Mouse (Mus musculus): ENCODE results near the gene Atxn7l3. TPM values are rescaled to one million over a fixed set of nuclear protein-coding genes. Genes with fewer than 3 reads are reported as not detected.

Gene Atxn7l3
- polyA plus RNA-seq, 1 experiment from 2014 or later: 14.7 TPM

DNA sequence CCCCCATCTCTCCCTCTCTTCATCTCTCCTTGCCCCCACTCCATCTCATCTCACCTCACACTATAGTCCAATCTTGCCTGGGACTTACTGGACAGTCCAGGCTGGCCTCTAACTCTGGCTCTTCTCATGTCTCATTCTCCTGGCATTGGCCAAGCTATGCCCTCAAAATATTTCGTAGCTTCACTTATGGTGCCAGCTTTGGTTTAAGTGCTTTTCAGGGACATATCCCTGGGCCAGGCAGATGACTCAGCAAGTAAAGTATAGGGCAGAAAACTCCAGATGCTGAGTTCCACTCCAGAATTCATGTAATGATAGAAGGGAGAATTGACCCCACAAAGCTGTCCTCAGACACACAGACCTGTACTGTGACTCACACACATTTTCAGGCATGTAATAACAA lies 39.8 kb upstream of the Atxn7l3 start:
- Histone ChIP-seq H3K27me3 (replicated peaks; ENCODE audit: control insufficient read depth, insufficient read depth, low read length) (peaks cover 4% of the 10 kb centered on the region; the same call in 1 of the 2 replicates), H3K9ac (ENCODE audit: low read depth, low read length) (no peak overlapping the region)
- 60% methylated on average over 1 of the region's 1 CpGs for WGBS

DNA sequence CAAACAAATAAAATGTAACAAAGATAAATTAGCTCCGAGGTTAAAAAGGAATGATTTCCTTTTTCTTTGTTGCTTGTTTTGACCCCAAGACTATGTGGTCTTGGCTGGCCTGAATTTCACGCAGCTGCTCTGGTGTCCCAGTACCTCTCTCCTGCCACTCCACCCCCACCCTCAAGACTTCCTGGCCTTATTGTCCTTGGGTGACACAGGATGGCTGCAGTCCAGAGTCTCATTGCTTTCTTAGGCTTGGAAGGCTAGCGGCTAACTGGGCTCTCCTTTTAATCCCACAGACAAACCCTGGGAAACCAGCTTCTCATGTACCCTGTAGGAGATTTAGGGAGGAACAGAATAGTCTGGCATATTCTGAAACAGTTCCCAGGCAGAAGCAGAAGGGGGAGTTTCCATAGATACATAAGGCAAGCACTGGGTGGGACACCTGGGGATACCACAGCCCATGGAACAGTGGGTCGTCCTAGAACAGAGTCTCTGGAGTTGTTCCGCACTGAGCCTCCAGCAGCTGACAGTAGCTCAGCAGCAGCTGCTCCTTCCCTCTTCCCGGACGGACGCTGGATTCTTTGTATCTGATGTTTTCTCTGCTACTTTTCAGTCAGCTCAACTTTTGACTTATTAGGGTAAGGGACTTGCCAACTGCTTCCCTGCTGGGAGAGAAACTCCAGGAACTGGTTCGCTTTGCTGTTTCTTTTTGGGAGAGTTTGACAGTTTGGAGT lies 38.7 kb upstream of the Atxn7l3 start:
- Histone ChIP-seq H3K27me3 (replicated peaks; ENCODE audit: control insufficient read depth, insufficient read depth, low read length) (peaks cover 4% of the 10 kb centered on the region; the same call in 1 of the 2 replicates), H3K27ac (ENCODE audit: low read depth, low read length) (no peak overlapping the region), H3K4me3 (ENCODE audit: low read depth, low read length) (no peak overlapping the region), H3K4me2 (no peak overlapping the region), H3K9me3 (ENCODE audit: control insufficient read depth, low read length) (no peaks in the 10 kb centered on the region), H3K36me3 (ENCODE audit: control insufficient read depth, insufficient read depth, low read length) (no peaks in the 10 kb centered on the region), H3K9ac (ENCODE audit: low read depth, low read length) (no peak overlapping the region), H3K4me1 (replicated peaks; ENCODE audit: control insufficient read depth, insufficient read depth, low read length) (no peaks in the 10 kb centered on the region)
- no peak for DNase-seq (ENCODE audit: low spot score)
- WGBS: 45% methylated on average over 9 of the region's 9 CpGs
- ATAC-seq (replicated peaks; ENCODE audit: low FRiP score): no peak

More for the DNA sequence above, 39.8 kb upstream of the Atxn7l3 start:
- DNase-seq (ENCODE audit: low spot score): no peak
- H3K27ac ChIP-seq (ENCODE audit: low read depth, low read length): no peak overlapping the region
- H3K4me3 ChIP-seq (ENCODE audit: low read depth, low read length): no peak overlapping the region
- H3K4me2 ChIP-seq: no peak overlapping the region
- ATAC-seq (replicated peaks; ENCODE audit: low FRiP score): no peak
- H3K4me1 ChIP-seq (replicated peaks; ENCODE audit: control insufficient read depth, insufficient read depth, low read length): no peaks in the 10 kb centered on the region
- no peaks in the 10 kb centered on the region for H3K36me3 ChIP-seq (ENCODE audit: control insufficient read depth, insufficient read depth, low read length)
- no peaks in the 10 kb centered on the region for H3K9me3 ChIP-seq (ENCODE audit: control insufficient read depth, low read length)

DNA sequence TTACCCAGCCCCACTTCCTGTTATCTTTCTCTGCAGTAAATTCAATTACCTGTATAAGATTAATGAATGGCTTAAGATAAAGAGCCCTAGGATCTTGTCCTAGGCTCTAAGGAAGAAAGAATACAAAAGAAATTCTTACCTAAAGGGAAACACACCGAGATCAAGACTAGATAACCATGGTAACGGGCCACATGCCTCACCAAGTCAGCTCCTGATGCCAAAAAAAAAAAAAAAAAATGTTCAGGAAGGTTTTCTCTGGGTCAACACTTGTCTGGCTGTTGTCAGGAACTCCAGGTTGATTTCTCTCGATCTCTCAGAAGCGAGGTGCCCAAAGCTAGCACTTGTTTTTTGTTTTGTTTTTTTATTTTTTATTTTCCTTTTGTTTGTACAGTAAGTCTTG lies 37.6 kb upstream of the Atxn7l3 start:
- Histone ChIP-seq H3K4me2 (no peak overlapping the region), H3K9ac (ENCODE audit: low read depth, low read length) (no peak overlapping the region), H3K27me3 (replicated peaks; ENCODE audit: control insufficient read depth, insufficient read depth, low read length) (no peaks in the 10 kb centered on the region), H3K4me1 (replicated peaks; ENCODE audit: control insufficient read depth, insufficient read depth, low read length) (no peaks in the 10 kb centered on the region), H3K36me3 (ENCODE audit: control insufficient read depth, insufficient read depth, low read length) (no peaks in the 10 kb centered on the region), H3K27ac (ENCODE audit: low read depth, low read length) (no peak overlapping the region), H3K4me3 (ENCODE audit: low read depth, low read length) (no peak overlapping the region), H3K9me3 (ENCODE audit: control insufficient read depth, low read length) (no peaks in the 10 kb centered on the region)
- no peak for DNase-seq (ENCODE audit: low spot score)
- no peak for ATAC-seq (replicated peaks; ENCODE audit: low FRiP score)
- 62% methylated on average over 4 of the region's 4 CpGs for WGBS

DNA sequence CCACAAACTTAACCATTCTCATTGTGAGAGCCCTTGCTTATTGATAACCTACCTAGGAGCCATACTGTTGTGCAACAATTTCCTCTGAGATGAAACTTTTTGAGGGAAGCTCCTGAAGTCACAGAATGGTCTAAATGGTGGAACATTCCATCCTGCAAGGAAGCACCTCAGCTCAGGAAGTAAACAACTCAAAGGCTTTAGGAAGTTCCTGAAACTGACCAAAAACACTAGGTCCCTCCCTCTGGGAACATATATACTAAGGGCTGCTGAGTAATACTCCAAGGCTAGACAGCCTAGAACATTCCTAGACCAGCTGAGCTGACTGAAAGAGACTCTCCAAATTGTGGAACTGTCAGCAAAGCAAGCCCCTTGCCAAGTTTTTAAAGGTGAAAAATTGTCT lies 36.6 kb upstream of the Atxn7l3 start:
- H3K4me3 ChIP-seq (ENCODE audit: low read depth, low read length): no peak overlapping the region
- no peaks in the 10 kb centered on the region for H3K36me3 ChIP-seq (ENCODE audit: control insufficient read depth, insufficient read depth, low read length)
- H3K9ac ChIP-seq (ENCODE audit: low read depth, low read length): no peak overlapping the region
- no peaks in the 10 kb centered on the region for H3K9me3 ChIP-seq (ENCODE audit: control insufficient read depth, low read length)
- no peak overlapping the region for H3K27ac ChIP-seq (ENCODE audit: low read depth, low read length)
- no peaks in the 10 kb centered on the region for H3K27me3 ChIP-seq (replicated peaks; ENCODE audit: control insufficient read depth, insufficient read depth, low read length)
- ATAC-seq (replicated peaks; ENCODE audit: low FRiP score): no peak
- no peak for DNase-seq (ENCODE audit: low spot score)
- H3K4me1 ChIP-seq (replicated peaks; ENCODE audit: control insufficient read depth, insufficient read depth, low read length): no peaks in the 10 kb centered on the region
- H3K4me2 ChIP-seq: no peak overlapping the region

DNA sequence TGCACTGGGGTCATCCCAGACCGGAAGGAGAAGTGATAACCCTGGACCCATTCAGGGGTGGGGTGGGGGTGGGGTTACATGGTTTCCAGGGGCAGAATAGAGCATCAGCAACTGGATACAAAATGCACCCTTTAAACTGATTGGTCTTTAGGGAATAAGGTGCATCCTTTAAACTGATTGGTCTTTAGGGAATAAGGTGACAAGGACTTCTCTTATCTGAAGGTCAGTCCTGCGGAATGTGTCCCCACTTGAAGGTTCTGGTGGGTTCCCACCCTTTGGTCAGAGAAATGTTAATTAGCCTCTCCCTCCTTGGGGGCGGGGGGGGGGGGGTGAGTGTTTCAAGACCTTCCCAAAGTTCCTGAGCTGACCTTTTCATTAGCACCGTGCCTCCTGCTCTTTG lies 35.4 kb upstream of the Atxn7l3 start:
- no peak for DNase-seq (ENCODE audit: low spot score)
- 41% methylated on average over 4 of the region's 4 CpGs for WGBS
- ATAC-seq (replicated peaks; ENCODE audit: low FRiP score): no peak
- Histone ChIP-seq H3K4me1 (replicated peaks; ENCODE audit: control insufficient read depth, insufficient read depth, low read length) (no peaks in the 10 kb centered on the region), H3K4me3 (ENCODE audit: low read depth, low read length) (no peak overlapping the region), H3K27me3 (replicated peaks; ENCODE audit: control insufficient read depth, insufficient read depth, low read length) (0 out of 2 replicates have a peak, but pooled peaks cover under 1% of the 10 kb centered on the region), H3K4me2 (no peak overlapping the region), H3K9me3 (ENCODE audit: control insufficient read depth, low read length) (no peaks in the 10 kb centered on the region), H3K9ac (ENCODE audit: low read depth, low read length) (no peak overlapping the region), H3K36me3 (ENCODE audit: control insufficient read depth, insufficient read depth, low read length) (no peaks in the 10 kb centered on the region), H3K27ac (ENCODE audit: low read depth, low read length) (no peak overlapping the region)

DNA sequence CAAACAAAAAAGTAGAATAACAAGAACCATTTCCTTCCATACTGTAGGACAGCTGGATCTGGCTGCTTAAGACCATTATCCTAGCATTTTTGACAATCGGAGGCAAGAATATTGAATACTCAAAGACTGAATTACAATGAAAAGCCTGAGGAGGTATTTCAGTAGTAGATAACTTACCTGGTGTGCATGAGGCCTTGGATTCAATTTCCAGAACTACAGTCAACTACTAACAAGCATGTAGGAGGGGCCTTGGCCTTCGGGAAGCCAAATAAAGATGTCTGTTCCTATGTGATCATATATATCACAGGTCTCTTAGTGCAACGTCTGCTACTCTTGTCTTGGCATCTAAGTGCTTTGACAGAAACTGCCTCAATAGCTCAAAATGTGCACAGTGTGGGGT lies 33.6 kb upstream of the Atxn7l3 start:
- Histone ChIP-seq H3K27ac (ENCODE audit: low read depth, low read length) (no peak overlapping the region), H3K4me1 (replicated peaks; ENCODE audit: control insufficient read depth, insufficient read depth, low read length) (no peaks in the 10 kb centered on the region), H3K9me3 (ENCODE audit: control insufficient read depth, low read length) (no peaks in the 10 kb centered on the region), H3K27me3 (replicated peaks; ENCODE audit: control insufficient read depth, insufficient read depth, low read length) (peaks cover 4% of the 10 kb centered on the region; the same call in 1 of the 2 replicates), H3K36me3 (ENCODE audit: control insufficient read depth, insufficient read depth, low read length) (no peaks in the 10 kb centered on the region), H3K4me3 (ENCODE audit: low read depth, low read length) (no peak overlapping the region), H3K4me2 (no peak overlapping the region), H3K9ac (ENCODE audit: low read depth, low read length) (no peak overlapping the region)
- no peak for ATAC-seq (replicated peaks; ENCODE audit: low FRiP score)
- 75% methylated on average over 3 of the region's 3 CpGs for WGBS
- DNase-seq (ENCODE audit: low spot score): no peak

DNA sequence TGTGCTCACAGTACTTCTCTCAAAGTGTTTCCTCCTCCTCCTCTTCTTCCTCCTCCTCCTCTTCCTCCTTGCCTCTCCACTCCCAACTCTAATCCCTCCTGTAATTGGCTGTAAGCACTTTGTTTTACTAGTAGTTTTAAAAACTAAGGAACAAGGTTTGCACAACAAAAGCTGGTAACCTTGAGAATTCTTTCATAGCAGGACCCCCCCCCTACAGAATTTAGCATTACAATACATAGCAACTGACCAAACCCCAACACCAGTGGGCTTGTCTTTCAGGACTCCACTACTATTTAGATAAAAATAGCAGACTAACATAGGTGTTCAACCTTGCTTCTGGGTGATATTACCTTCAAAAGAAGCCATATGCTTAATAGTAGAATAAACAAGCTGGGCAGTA lies 33.1 kb upstream of the Atxn7l3 start:
- Histone ChIP-seq H3K36me3 (ENCODE audit: control insufficient read depth, insufficient read depth, low read length) (no peaks in the 10 kb centered on the region), H3K4me2 (no peak overlapping the region), H3K27me3 (replicated peaks; ENCODE audit: control insufficient read depth, insufficient read depth, low read length) (peaks cover 4% of the 10 kb centered on the region; the same call in 1 of the 2 replicates), H3K9me3 (ENCODE audit: control insufficient read depth, low read length) (no peaks in the 10 kb centered on the region), H3K4me3 (ENCODE audit: low read depth, low read length) (no peak overlapping the region), H3K4me1 (replicated peaks; ENCODE audit: control insufficient read depth, insufficient read depth, low read length) (no peaks in the 10 kb centered on the region), H3K27ac (ENCODE audit: low read depth, low read length) (no peak overlapping the region), H3K9ac (ENCODE audit: low read depth, low read length) (no peak overlapping the region)
- ATAC-seq (replicated peaks; ENCODE audit: low FRiP score) (no peak), DNase-seq (ENCODE audit: low spot score) (no peak)

DNA sequence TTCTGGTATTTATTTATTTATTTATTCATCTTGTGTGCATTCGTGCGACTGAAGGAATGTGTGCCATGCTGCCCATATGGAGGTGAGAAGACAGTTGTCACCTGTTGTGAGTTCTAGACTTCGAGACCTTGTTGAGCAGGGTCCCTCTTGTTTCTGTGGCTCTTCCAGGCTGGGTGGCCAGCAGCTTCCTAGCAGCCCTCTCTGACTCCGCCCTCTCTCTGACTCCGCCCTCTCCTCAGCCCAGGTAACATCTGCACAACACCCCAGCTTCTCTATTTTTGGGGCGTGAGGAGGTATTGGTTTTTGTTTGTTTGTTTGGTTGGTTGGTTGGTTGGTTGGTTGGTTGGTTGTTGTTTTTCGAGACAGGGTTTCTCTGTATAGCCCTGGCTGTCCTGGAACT lies 31.4 kb upstream of the Atxn7l3 start:
- Histone ChIP-seq H3K9ac (ENCODE audit: low read depth, low read length) (no peak overlapping the region), H3K27me3 (replicated peaks; ENCODE audit: control insufficient read depth, insufficient read depth, low read length) (peaks cover 6% of the 10 kb centered on the region), H3K4me2 (no peak overlapping the region), H3K36me3 (ENCODE audit: control insufficient read depth, insufficient read depth, low read length) (no peaks in the 10 kb centered on the region), H3K9me3 (ENCODE audit: control insufficient read depth, low read length) (no peaks in the 10 kb centered on the region), H3K4me1 (replicated peaks; ENCODE audit: control insufficient read depth, insufficient read depth, low read length) (no peaks in the 10 kb centered on the region), H3K27ac (ENCODE audit: low read depth, low read length) (no peak overlapping the region), H3K4me3 (ENCODE audit: low read depth, low read length) (no peak overlapping the region)
- 73% methylated on average over 7 of the region's 7 CpGs for WGBS
- no peak for DNase-seq (ENCODE audit: low spot score)
- no peak for ATAC-seq (replicated peaks; ENCODE audit: low FRiP score)

DNA sequence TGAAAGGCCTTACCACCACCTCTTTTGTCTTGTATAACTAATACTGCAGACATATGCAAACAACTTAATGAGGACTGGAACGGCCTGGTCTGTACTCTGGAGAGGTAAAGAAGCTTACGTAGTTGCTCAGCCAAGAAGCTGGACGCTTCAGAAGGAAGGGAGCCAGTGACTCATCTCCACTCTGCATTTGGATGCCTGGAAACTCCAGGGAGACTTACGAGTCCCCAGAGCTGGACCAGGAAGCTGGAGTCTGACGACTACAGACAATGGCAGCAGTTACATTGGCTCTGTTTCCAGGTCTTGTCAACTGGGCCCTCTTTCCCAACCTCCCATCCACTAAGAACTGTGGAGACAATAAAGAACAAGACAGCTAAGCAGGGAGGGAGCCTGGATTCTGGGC lies 30.8 kb upstream of the Atxn7l3 start:
- 63% methylated on average over 5 of the region's 5 CpGs for WGBS
- Histone ChIP-seq H3K27ac (ENCODE audit: low read depth, low read length) (no peak overlapping the region), H3K4me3 (ENCODE audit: low read depth, low read length) (no peak overlapping the region), H3K4me1 (replicated peaks; ENCODE audit: control insufficient read depth, insufficient read depth, low read length) (no peaks in the 10 kb centered on the region), H3K9ac (ENCODE audit: low read depth, low read length) (no peak overlapping the region), H3K9me3 (ENCODE audit: control insufficient read depth, low read length) (no peaks in the 10 kb centered on the region), H3K4me2 (no peak overlapping the region), H3K27me3 (replicated peaks; ENCODE audit: control insufficient read depth, insufficient read depth, low read length) (peaks cover 6% of the 10 kb centered on the region), H3K36me3 (ENCODE audit: control insufficient read depth, insufficient read depth, low read length) (no peaks in the 10 kb centered on the region)
- ATAC-seq (replicated peaks; ENCODE audit: low FRiP score) (no peak), DNase-seq (ENCODE audit: low spot score) (no peak)

Measured in liver, embryonic 11.5 days (tissue).